Mouse (Mus musculus) myocyte (in vitro differentiated cells): ENCODE data around the gene Pptc7.

Source experiments
- MAX ChIP-seq: IDR thresholded peaks from one replicate; pipeline ENCODE4 v1.6.1; 2011; ENCODE audit warnings: low read depth, mild to moderate bottlenecking, control low read depth
- MYOD1 ChIP-seq, 3 experiments: IDR thresholded peaks; one replicate each; pipeline ENCODE4 v1.6.1; 2011; ENCODE audit warnings: control low read depth in 2 of 3, low read depth in 2 of 3, mild to moderate bottlenecking in 2 of 3, moderate library complexity in 1 of 3; ENCODE audit not compliant: insufficient read length in 2 of 3, control insufficient read depth in 1 of 3
- POLR2A ChIP-seq: IDR thresholded peaks from one replicate; pipeline ENCODE4 v1.6.1; 2011; ENCODE audit warnings: low read depth, mild to moderate bottlenecking, control low read depth, moderate library complexity; ENCODE audit not compliant: insufficient read length
- POLR2AphosphoS2 ChIP-seq: IDR thresholded peaks from one replicate; pipeline ENCODE4 v1.6.1; 2011; ENCODE audit warnings: low read depth, control low read depth; ENCODE audit not compliant: insufficient read length

- TF ChIP-seq MAX: no peak
- no peak for TF ChIP-seq POLR2A
- no peak for TF ChIP-seq POLR2AphosphoS2
- TF ChIP-seq MYOD1 (IDR thresholded peaks at IDR 0.05; ENCODE audit: control insufficient read depth in 1 of 3, insufficient read length in 2 of 3, low read depth in 2 of 3): no peak
Measured at GRCm38 (mm10) chr5:122288147-122288811, 4.1 kb downstream of the Pptc7 start.
